Mouse (Mus musculus) lung, postnatal 0 days (tissue): ENCODE results near the gene Terf2ip.

Experiments
- CTCF ChIP-seq: IDR thresholded peaks from 2 replicates; pipeline ENCODE4 v1.5.1; 2016; ENCODE audit warnings: antibody characterized with exemption, mild to moderate bottlenecking
- EP300 ChIP-seq: IDR thresholded peaks from 2 replicates; pipeline ENCODE4 v1.6.1; 2016; ENCODE audit warnings: antibody characterized with exemption, mild to moderate bottlenecking, control low read depth

DNA sequence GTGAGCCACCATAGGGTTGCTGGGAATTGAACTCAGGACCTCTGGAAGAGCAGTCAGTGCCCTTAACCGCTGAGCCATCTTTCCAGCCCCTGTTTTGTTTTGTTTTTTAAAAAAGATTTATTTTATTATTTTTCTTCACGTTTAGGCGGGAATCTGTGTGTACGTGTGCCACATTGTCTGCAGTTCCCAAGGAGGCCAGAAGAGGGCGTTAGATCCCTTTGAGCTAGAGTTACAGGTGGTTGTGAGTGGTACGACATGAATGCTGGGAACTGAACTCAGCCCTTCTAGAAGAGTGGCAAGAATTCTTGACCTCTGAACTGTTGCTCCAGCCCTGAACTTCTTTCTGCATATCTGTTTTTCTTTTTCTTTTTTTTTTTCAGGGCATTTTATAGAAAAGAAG lies 38.8 kb downstream of the Terf2ip start:
- TF ChIP-seq CTCF = 0 out of 2 replicates have a peak, but pooled peaks have one; percentile 12
- no peak for TF ChIP-seq EP300
